Comparison of ENCODE assay signal across 13 mouse cellular contexts in genomic region chr1:42704981-42705810, GRCm38 (mm10). TPM values are rescaled to one million over a fixed set of nuclear protein-coding genes. Genes with fewer than 3 reads are reported as not detected.
DNase-seq lines count a peak whose midpoint lies in the region; ATAC-seq and TF ChIP-seq lines count a peak whose summit lies in the region.
"Had no signal": no experiment of that assay in that cellular context is flagged by ENCODE, and none has a peak within 500 bp of the region (broad histone marks: within the 10 kb centered on the region; RNA-seq: fewer than 3 reads in every experiment).

No protein-coding gene starts in this region.

- H3K4me3 ChIP-seq in lung, embryonic 14.5 days (ENCODE audit: low read depth, low read length), result no peak overlapping the region
- 0 out of 2 replicates have a peak overlapping the region, but pooled peaks have one; percentile 31 for H3K4me3 ChIP-seq in hindbrain, embryonic 15.5 days
- H3K4me3 ChIP-seq in midbrain, embryonic 10.5 days, result peak overlapping the region; percentile 99
- no peak overlapping the region for H3K4me3 ChIP-seq in cerebellum, adult 2 months (replicated peaks; ENCODE audit: insufficient read depth, low read depth, low read length)
- H3K4me3 ChIP-seq: liver, embryonic 12.5 days had no signal

- no peak for TF ChIP-seq POLR2A in cerebellum, adult 2 months (IDR thresholded peaks at IDR 0.05; ENCODE audit: borderline replicate concordance, insufficient read depth, low read length)

- H3K27me3 ChIP-seq in lung, embryonic 14.5 days (ENCODE audit: insufficient read depth, low read length), result peaks cover 97% of the 10 kb centered on the region
- H3K27me3 ChIP-seq in hindbrain, embryonic 15.5 days, result no peaks in the 10 kb centered on the region
- H3K27me3 ChIP-seq in midbrain, embryonic 10.5 days (ENCODE audit: low read depth, poor library complexity, severe bottlenecking), result peaks cover 78% of the 10 kb centered on the region
- peaks cover 1% of the 10 kb centered on the region; the same call in 1 of the 2 replicates for H3K27me3 ChIP-seq in cerebellum, adult 2 months (ENCODE audit: control insufficient read depth, insufficient read depth, low read length)

- no peaks in the 10 kb centered on the region for H3K36me3 ChIP-seq in lung, embryonic 14.5 days (ENCODE audit: insufficient read depth)
- no peaks in the 10 kb centered on the region for H3K36me3 ChIP-seq in hindbrain, embryonic 15.5 days
- peaks cover 56% of the 10 kb centered on the region for H3K36me3 ChIP-seq in midbrain, embryonic 10.5 days
- H3K36me3 ChIP-seq: liver, embryonic 12.5 days had no signal

- H3K27ac ChIP-seq in lung, embryonic 14.5 days (ENCODE audit: low read depth), result no peak overlapping the region
- peak overlapping the region; percentile 50 for H3K27ac ChIP-seq in hindbrain, embryonic 15.5 days (replicated peaks)
- peak overlapping the region; percentile 96 for H3K27ac ChIP-seq in midbrain, embryonic 10.5 days (replicated peaks)
- H3K27ac ChIP-seq in cerebellum, adult 2 months (ENCODE audit: insufficient read depth, low read length), result no peak overlapping the region
- H3K27ac ChIP-seq: liver, embryonic 12.5 days had no signal

- no peaks in the 10 kb centered on the region for H3K4me1 ChIP-seq in lung, embryonic 14.5 days (ENCODE audit: insufficient read depth)
- peaks cover 54% of the 10 kb centered on the region for H3K4me1 ChIP-seq in hindbrain, embryonic 15.5 days (replicated peaks)
- H3K4me1 ChIP-seq in midbrain, embryonic 10.5 days, result peaks cover 84% of the 10 kb centered on the region
- no peaks in the 10 kb centered on the region for H3K4me1 ChIP-seq in cerebellum, adult 2 months (ENCODE audit: control insufficient read depth, insufficient read depth, low read length)
- H3K4me1 ChIP-seq: liver, embryonic 12.5 days had no signal

- no peaks in the 10 kb centered on the region for H3K9me3 ChIP-seq in lung, embryonic 14.5 days (ENCODE audit: low read depth, low read length)
- H3K9me3 ChIP-seq in hindbrain, embryonic 15.5 days, result no peaks in the 10 kb centered on the region
- H3K9me3 ChIP-seq in midbrain, embryonic 10.5 days (replicated peaks), result no peaks in the 10 kb centered on the region
- H3K9me3 ChIP-seq: liver, embryonic 12.5 days had no signal

- H3K4me2 ChIP-seq in lung, embryonic 14.5 days, result no peak overlapping the region
- H3K4me2 ChIP-seq in hindbrain, embryonic 15.5 days, result peak overlapping the region; percentile 58
- H3K4me2 ChIP-seq: liver, embryonic 12.5 days had no signal

- H3K9ac ChIP-seq in lung, embryonic 14.5 days, result no peak overlapping the region
- H3K9ac ChIP-seq in hindbrain, embryonic 15.5 days, result peak overlapping the region; percentile 3; the same call in 1 of the 2 replicates
- H3K9ac ChIP-seq: liver, embryonic 12.5 days had no signal

- no peak for DNase-seq in lung, embryonic 14.5 days
- no peak for DNase-seq in lung, postnatal 14 days
- DNase-seq in midbrain, embryonic 10.5 days (ENCODE audit: low spot score), result peak; percentile 57
- DNase-seq in urinary bladder, postnatal 14 days (ENCODE audit: low spot score), result no peak
- DNase-seq in cerebellum, adult 2 months, result no peak
- no peak for DNase-seq in urinary bladder, postnatal 10 days (ENCODE audit: low spot score)
- no peak for DNase-seq in right cerebral cortex, postnatal 10 days (ENCODE audit: low spot score in 2 of 2)
- DNase-seq: layer of hippocampus, adult 9-11 months; right cerebral cortex, postnatal 14 days had no signal

- WGBS in lung, embryonic 14.5 days, result 16% methylated on average over 17 of the region's 17 CpGs
- WGBS in hindbrain, embryonic 15.5 days, result 16% methylated on average over 17 of the region's 17 CpGs
- 2% methylated on average over 17 of the region's 17 CpGs for WGBS in midbrain, embryonic 10.5 days
- WGBS in cerebellum, adult 2 months, result 78% methylated on average over 17 of the region's 17 CpGs

- peak; percentile 11; the same call in 1 of the 2 replicates for ATAC-seq in lung, embryonic 14.5 days (ENCODE audit: insufficient read depth)
- ATAC-seq in hindbrain, embryonic 15.5 days (ENCODE audit: low FRiP score, low read depth), result no peak
- ATAC-seq: liver, embryonic 12.5 days had no signal

- TF ChIP-seq CTCF in lung, embryonic 14.5 days (IDR thresholded peaks at IDR 0.05; ENCODE audit: low read depth), result no peak
- TF ChIP-seq CTCF in cerebellum, adult 2 months (IDR thresholded peaks at IDR 0.05; ENCODE audit: borderline replicate concordance, insufficient read depth, low read depth, low read length), result no peak

RNA-seq across cellular contexts. Expression of gene Pou3f3, which starts 9.6 kb away (rescaled TPM):
- 0.34 and 0.49 TPM in 2 replicates for polyA plus RNA-seq in lung, embryonic 14.5 days (2014; fragmentation: Nextera tagmentation; extraction: Ambion mirVana)
- 11.0 and 16.4 TPM in 2 replicates for polyA plus RNA-seq in hindbrain, embryonic 15.5 days (2015; fragmentation: Nextera tagmentation; extraction: Ambion mirVana)
- 18.2 and 22.2 TPM in 2 replicates for polyA plus RNA-seq in midbrain, embryonic 10.5 days (2016; fragmentation: Nextera tagmentation; extraction: Ambion mirVana)
- polyA plus RNA-seq in cerebellum, adult 2 months (2012; rRNA removed), result 14.1 and 15.9 TPM in 2 replicates
- polyA plus RNA-seq: heart, postnatal 0 days; stomach, embryonic 16.5 days had no signal

Comparison
In these comparisons a context has a peak if more than half of its experiments do, and no peak if none do; other contexts are left out.
1. H3K27ac ChIP-seq: peak in hindbrain, embryonic 15.5 days (single experiment) and midbrain, embryonic 10.5 days (single experiment); none in lung, embryonic 14.5 days (single experiment) and cerebellum, adult 2 months (single experiment).
2. H3K4me3 ChIP-seq: peak in hindbrain, embryonic 15.5 days (single experiment) and midbrain, embryonic 10.5 days (single experiment); none in lung, embryonic 14.5 days (single experiment) and cerebellum, adult 2 months (single experiment).